Mouse (Mus musculus): ENCODE data around the gene Entpd2. TPM values are rescaled to one million over a fixed set of nuclear protein-coding genes. Genes with fewer than 3 reads are reported as not detected.

Entpd2 gene
- polyA plus RNA-seq, 1 experiment from 2014 or later = 0.10 TPM

- ATAC-seq (no peak), DNase-seq (ENCODE audit: low read depth, low spot score) (no peak)
- in situ Hi-C loops (cut with MboI; ENCODE audit: low pct_unique_long_range_greater_than_20kb) = no loop called here
- ChIA-PET CTCF (interaction anchor here (1.0 to 1.5 kb wide), 3 partner anchors 10 to 61 kb away, joined by 3 to 4 read pairs (median 3); no protein-coding TSS in a partner anchor), POLR2A (interaction anchor here (1.0 kb wide), 1 partner anchor 22 kb away, joined by 3 read pairs; no protein-coding TSS in a partner anchor)
- no peak for TF ChIP-seq CTCF (IDR thresholded peaks at IDR 0.05)
- H3K27me3 ChIP-seq = no peaks in the 10 kb centered on the region
Measured at GRCm38 (mm10) chr2:25436286-25436820, 40.7 kb downstream of the Entpd2 start.

- ATAC-seq (no peak), DNase-seq (ENCODE audit: low read depth, low spot score) (no peak)
- POLR2A ChIA-PET = no interaction called here
- CTCF ChIA-PET = no interaction called here
- TF ChIP-seq CTCF (IDR thresholded peaks at IDR 0.05) = no peak
- in situ Hi-C loops (cut with MboI; ENCODE audit: low pct_unique_long_range_greater_than_20kb) = no loop called here
- H3K27me3 ChIP-seq = no peaks in the 10 kb centered on the region
Measured at GRCm38 (mm10) chr2:25441067-25441466, 45.4 kb downstream of the Entpd2 start.

- no peak for TF ChIP-seq CTCF (IDR thresholded peaks at IDR 0.05)
- DNase-seq (ENCODE audit: low read depth, low spot score) (no peak), ATAC-seq (no peak)
- ChIA-PET POLR2A (no interaction called here), CTCF (interaction anchor here (1.1 kb wide), 1 partner anchor 20 kb away, joined by 3 read pairs; no protein-coding TSS in a partner anchor)
- H3K27me3 ChIP-seq = no peaks in the 10 kb centered on the region
- in situ Hi-C loops (cut with MboI; ENCODE audit: low pct_unique_long_range_greater_than_20kb) = no loop called here
Measured at GRCm38 (mm10) chr2:25442682-25443081, 47.0 kb downstream of the Entpd2 start.

Other genes with a start within 250 kb of the Entpd2 start
- 0.12 TPM for gene Nrarp, start 215.1 kb upstream of the Entpd2 start, polyA plus RNA-seq (2021)
- 7.0 TPM for gene Tor4a, start 199.0 kb upstream of the Entpd2 start, polyA plus RNA-seq (2021)
- gene Nelfb, start 184.4 kb upstream of the Entpd2 start, polyA plus RNA-seq (2021) = 75.7 TPM
- 0.06 TPM for gene Stpg3, start 181.2 kb upstream of the Entpd2 start, polyA plus RNA-seq (2021)
- gene Fam166a, start 177.1 kb upstream of the Entpd2 start, polyA plus RNA-seq (2021) = 0.32 TPM
- 298 TPM for gene Tubb4b, start 171.2 kb upstream of the Entpd2 start, polyA plus RNA-seq (2021)
- not detected for gene Slc34a3, start 161.5 kb upstream of the Entpd2 start, polyA plus RNA-seq (2021)
- gene Rnf224, start 159.1 kb upstream of the Entpd2 start, polyA plus RNA-seq (2021) = not detected
- 0.09 TPM for gene Rnf208, start 153.6 kb upstream of the Entpd2 start, polyA plus RNA-seq (2021)
- not detected for gene Cysrt1, start 153.4 kb upstream of the Entpd2 start, polyA plus RNA-seq (2021)
- 5.0 TPM for gene AL732309.1, start 149.0 kb upstream of the Entpd2 start, polyA plus RNA-seq (2021)
- 26.3 TPM for gene Tmem203, start 140.4 kb upstream of the Entpd2 start, polyA plus RNA-seq (2021)
- gene Tprn, start 133.3 kb upstream of the Entpd2 start, polyA plus RNA-seq (2021) = 110 TPM
- 75.4 TPM for gene Ssna1, start 123.4 kb upstream of the Entpd2 start, polyA plus RNA-seq (2021)
- 99.7 TPM for gene Anapc2, start 123.4 kb upstream of the Entpd2 start, polyA plus RNA-seq (2021)
- gene Tmem210, start 107.7 kb upstream of the Entpd2 start, polyA plus RNA-seq (2021) = not detected
- not detected for gene Lrrc26, start 106.0 kb upstream of the Entpd2 start, polyA plus RNA-seq (2021)
- 0.08 TPM for gene Grin1, start 76.7 kb upstream of the Entpd2 start, polyA plus RNA-seq (2021)
- 75.5 TPM for gene Man1b1, start 63.5 kb upstream of the Entpd2 start, polyA plus RNA-seq (2021)
- gene Dpp7, start 39.5 kb upstream of the Entpd2 start, polyA plus RNA-seq (2021) = 58.3 TPM
- gene Uap1l1, start 30.2 kb upstream of the Entpd2 start, polyA plus RNA-seq (2021) = 108 TPM
- gene Sapcd2, start 23.6 kb upstream of the Entpd2 start, polyA plus RNA-seq (2021) = 11.4 TPM
- 249 TPM for gene Npdc1, start 3.5 kb downstream of the Entpd2 start, polyA plus RNA-seq (2021)
- 0.09 TPM for gene Fut7, start 27.4 kb downstream of the Entpd2 start, polyA plus RNA-seq (2021)
- gene Abca2, start 32.8 kb downstream of the Entpd2 start, polyA plus RNA-seq (2021) = 98.6 TPM
- gene Clic3, start 61.0 kb downstream of the Entpd2 start, polyA plus RNA-seq (2021) = 1.0 TPM
- 23.3 TPM for gene Paxx, start 65.2 kb downstream of the Entpd2 start, polyA plus RNA-seq (2021)
- 33.6 TPM for gene Ptgds, start 74.2 kb downstream of the Entpd2 start, polyA plus RNA-seq (2021)
- not detected for gene Lcn12, start 98.0 kb downstream of the Entpd2 start, polyA plus RNA-seq (2021)
- 85.5 TPM for gene Fbxw5, start 104.9 kb downstream of the Entpd2 start, polyA plus RNA-seq (2021)
- 5.2 TPM for gene C8g, start 105.8 kb downstream of the Entpd2 start, polyA plus RNA-seq (2021)
- 30.4 TPM for gene Traf2, start 151.1 kb downstream of the Entpd2 start, polyA plus RNA-seq (2021)
- gene Edf1, start 162.0 kb downstream of the Entpd2 start, polyA plus RNA-seq (2021) = 285 TPM
- gene Mamdc4, start 179.0 kb downstream of the Entpd2 start, polyA plus RNA-seq (2021) = 15.4 TPM
- 139 TPM for gene Phpt1, start 179.3 kb downstream of the Entpd2 start, polyA plus RNA-seq (2021)
- gene Ajm1, start 185.9 kb downstream of the Entpd2 start, polyA plus RNA-seq (2021) = 4.0 TPM
- gene Rabl6, start 212.6 kb downstream of the Entpd2 start, polyA plus RNA-seq (2021) = 90.3 TPM
- gene Ccdc183, start 221.8 kb downstream of the Entpd2 start, polyA plus RNA-seq (2021) = 0.36 TPM
- gene Tmem141, start 226.1 kb downstream of the Entpd2 start, polyA plus RNA-seq (2021) = 17.5 TPM
- not detected for gene Fcna, start 232.2 kb downstream of the Entpd2 start, polyA plus RNA-seq (2021)